Mouse (Mus musculus): ENCODE results near the gene Tgm2.

Gene Tgm2

DNA sequence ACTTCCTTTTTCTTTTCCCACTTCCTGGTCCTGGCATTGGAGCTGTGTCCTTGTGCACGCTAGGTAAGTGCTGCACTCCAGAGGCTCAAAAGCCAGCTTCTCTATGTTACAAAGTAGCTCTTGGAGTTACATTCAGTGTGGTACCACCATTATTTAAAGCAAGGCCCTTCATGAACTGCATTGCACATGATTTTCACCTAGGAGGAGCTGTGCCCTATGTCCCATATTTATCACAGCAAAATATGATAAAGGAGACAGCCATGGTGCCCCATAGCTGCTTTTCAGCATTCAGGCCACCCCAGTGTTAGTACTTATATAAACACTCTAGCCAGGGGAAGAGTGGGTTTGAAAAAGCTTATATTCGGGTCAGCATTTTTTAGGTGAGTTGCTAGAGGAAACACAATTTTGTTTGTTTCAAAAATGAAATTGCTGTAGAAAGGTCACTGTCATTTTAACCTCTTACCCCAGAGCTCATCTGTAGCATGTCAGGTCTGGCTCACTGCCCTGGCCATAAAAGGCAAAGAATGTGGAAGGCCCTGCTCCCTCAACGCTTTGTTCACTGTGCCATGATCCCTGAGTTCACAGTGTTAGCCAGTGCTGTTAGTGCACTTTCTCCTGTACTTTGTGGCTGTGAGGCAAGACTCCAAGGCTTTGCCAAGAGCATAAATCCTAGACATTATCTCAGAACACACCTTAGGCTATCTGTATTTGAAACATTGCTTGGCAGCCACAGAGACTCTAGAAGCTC lies 75.2 kb downstream of the Tgm2 start:
- CTCF ChIA-PET = no interaction called here

DNA sequence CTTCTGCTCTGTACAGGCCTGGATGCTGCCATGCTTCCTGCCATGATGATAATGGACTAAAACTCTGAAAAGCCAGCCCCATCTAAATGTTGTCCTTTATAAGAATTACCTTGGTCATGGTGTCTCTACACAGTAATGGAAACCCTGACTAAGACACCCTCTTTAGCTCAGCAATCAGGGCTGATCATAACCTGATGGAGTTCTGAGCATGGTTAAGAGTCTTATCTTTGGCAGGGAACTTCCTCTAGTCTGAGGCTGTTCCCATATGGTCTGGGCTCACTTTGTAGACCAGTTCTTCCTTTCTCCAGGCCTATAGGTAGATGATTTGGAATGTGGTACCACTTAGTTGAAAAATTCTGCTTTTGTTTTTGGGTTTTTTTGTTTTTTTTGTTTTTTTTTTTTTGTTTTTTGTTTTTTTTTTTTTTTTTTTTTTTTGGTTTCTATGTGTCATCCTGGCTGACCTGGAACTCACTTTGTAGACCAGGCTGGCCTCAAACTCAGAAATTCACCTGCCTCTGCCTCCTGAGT lies 77.7 kb downstream of the Tgm2 start:
- CTCF ChIA-PET = no interaction called here

DNA sequence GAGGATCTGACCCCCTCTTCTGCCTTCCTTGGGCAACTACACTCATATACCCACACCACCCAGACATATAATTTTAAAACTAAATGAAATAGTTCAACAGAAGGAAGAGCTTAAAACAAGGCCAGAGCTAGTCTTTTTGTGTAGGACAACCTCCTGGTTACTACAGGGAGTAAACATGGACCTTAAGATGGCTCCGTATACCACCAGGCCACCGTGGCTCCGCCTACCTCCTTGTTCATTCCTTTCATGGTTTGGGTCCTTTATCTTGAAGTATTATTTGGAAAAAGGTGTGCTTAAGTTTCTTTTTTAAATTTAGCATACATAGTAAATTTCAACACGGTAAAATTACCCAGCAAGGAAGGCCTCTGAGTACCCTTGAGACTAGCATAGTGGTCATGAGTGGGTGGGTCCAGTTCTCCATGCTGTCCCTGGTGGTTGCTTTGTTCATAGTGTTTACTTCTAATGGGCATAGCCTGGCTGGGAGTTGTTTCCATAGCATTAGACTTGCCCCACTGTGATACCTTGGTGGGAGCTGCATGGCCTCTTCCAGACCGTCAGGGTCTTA lies 78.9 kb downstream of the Tgm2 start:
- CTCF ChIA-PET = no interaction called here

DNA sequence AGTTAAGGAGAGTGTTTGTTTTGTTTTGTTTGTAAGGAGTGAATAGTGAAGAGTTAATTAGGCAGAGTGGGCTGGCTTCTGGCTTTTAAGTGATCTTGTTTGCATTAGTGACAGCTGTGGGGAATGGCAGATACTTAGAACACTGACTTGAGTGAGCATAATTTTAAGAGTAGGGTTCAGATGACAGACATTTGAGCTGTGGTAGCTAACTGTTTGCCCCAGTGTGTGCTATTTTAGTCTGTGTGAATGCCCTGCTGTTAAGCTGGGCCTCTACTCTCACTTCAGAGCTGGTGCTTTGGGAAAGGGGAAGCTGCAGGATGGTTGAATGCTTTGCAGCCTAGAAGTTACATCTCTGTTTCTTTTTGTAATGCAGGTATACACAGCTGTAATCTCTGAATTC lies 79.8 kb downstream of the Tgm2 start:
- CTCF ChIA-PET = no interaction called here
